Mouse (Mus musculus): Measurements from ENCODE around the gene Safb2.
"Not testable (repeated sequence)": the region's sequence is repeated elsewhere in the genome, so short reads cannot be mapped to it uniquely, and the experiment has no call there.

Gene Safb2

DNA sequence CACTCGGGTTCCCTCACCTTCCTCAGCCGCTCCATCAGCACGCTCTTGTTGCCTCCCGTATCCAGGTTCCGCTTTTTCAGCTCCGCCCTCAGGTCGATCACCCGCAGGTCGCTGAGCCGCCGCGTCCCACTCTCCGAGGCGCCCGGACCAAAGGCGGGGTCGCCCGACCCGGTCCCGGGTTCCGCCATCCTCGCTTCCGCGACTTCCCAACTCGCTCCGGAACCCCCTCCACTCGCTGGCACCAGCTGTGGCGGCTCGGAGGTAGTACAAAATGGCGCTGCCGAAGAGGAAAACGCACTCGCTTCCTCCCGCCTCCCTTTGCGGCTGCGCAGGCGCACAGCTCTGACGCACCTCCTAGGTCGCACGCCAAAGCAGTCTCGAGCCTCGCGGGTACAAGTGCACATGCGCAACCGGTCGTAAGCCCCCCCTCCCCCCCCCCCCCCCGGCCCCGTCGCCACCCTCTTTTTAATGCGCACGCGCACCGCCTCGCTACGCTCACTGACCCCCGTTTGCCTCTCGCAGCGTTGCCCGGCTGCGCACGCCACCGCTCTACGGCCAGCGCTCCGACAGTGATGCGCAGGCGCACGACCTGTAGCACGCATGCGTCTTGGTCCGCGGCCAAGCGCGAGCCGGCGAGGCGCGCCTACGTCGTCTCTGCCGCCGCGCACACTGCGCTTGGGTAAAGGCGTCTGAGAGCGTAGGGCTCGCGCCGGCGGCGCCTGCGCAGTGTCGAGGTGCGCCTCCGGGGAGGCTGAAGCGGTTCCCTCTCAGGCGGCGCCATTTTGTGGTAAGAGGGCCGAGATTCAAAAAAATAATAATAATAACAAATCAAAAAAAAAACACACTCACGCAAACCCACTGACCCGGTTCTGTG is at the start of gene Safb2, which contains the start of gene Safb:
Safb2 (minus strand) TSS at position 329 of the 874 bp plus-strand sequence.
Safb (plus strand) TSS at position 569 of the 874 bp plus-strand sequence.
- in situ Hi-C loops (cut with MboI, MseI), result loop anchor here (5.0 kb wide), 1 partner anchor 88 kb away; the partner anchor contains the start of gene Ranbp3

- in situ Hi-C loops (cut with MboI, MseI), result no loop called here
These were observed 49.6 kb upstream of the Safb2 start for GRCm38 (mm10) chr17:56634023-56634422.

GRCm38 (mm10) chr17:56631807-56632206 is 47.4 kb upstream of the Safb2 start:
- in situ Hi-C loops (cut with MboI, MseI), result no loop called here

DNA sequence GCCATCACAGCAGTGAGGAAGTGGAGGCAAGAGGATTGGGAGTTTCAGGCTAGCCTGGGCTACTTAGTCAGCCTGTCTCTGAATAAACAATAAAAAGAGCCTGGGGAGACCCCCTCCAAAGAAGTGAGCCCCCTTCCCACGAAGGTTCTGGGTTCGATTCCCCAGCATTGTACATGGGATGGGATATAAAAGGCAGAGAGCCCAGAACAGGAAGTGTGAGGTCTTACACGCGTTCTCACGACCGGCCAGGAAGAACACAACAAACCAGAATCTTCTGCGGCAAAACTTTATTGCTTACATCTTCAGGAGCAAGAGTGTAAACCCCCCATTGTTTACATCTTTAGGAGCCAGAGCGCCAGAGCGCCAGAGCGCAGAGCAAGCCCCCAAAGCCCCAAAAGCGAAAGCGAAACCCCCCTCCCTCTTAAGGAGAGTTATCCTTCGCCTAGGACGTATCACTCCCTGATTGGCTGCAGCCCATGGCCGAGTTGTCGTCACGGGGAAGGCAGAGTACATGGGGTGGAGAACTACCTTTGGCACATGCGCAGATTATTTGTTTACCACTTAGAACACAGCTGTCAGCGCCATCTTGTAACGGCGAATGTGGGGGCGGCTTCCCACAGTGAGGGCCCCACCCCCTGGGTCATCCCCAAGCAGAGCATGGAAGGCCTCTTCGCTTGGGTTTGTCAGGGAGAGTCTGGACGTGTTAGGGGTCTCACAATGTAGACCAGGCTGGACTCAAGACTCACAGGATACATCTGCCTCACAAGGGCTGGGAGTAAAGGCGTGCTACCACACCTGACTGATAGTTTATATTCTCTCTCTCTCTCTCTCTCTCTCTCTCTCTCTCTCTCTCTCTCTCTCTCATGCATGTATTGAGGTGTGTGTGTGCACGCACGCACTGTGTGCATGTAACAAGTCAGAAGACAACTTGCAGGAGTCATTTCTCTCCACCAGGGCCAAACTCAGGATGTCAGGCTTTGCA is 45.7 kb upstream of the Safb2 start:
- in situ Hi-C loops (cut with MboI, MseI), result not testable (repeated sequence)

DNA sequence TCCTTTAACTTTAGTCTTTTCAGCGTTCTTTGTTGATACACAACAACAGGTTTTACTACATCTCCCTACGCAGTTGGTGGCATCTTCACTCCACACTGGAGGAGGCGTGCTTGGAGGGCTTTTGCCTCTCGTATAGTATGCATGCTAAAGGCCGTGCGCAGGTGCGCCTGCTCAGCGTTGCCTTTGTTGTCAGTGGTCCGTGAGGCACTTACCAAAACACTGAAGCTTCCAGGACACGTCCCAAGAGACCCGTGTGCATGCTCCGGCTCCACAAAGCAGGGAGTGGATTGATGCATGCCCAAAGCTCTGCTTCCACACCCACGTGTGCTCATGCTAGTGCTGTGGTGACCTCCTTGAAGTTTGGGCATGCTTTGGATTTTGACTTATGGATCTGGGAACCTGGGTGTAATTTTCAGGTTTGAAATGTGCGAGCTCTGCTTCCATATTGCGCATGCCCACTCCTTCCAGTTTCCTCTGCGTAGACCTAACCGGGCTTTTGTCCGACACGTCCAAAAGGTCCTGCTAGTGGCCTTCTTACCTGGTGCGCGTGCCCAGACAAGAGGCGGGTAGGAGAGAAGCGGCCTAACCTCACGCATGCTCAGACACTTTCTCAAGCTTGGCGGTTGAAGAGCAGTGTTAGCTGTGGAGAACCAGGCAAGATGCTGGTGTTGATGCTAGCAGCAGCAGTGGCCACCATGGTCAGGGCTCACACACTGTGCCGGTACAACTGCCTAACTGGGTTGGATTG is 43.3 kb upstream of the Safb2 start, which contains the start of gene Catsperd:
Catsperd (plus strand) TSS at position 614 of the 748 bp plus-strand sequence.
- in situ Hi-C loops (cut with MboI, MseI), result no loop called here

GRCm38 (mm10) chr17:56626754-56627470 is 42.5 kb upstream of the Safb2 start, which contains the start of gene Lonp1:
Gene Lonp1 (minus strand): TSS chr17:56626887.
- in situ Hi-C loops (cut with MboI, MseI), result no loop called here

DNA sequence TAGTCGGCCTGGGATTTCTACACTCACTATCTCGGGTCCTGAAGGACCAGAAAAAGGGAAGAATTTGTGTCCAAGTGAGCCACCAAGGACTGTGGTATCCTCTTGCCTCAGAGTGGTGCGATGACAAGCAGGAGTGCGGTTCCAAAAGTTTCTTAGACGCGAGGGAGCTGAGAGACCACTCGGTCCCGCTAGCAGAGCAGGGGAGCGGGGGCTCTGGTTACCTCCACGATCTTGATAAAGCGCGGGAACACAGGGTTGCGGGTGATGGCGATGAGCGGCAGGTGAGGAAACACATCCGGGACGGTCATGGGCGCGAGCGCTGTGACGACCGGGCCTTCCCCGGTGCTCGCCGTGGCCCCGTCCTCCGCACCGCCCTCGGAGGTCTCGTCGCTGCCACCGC is 41.9 kb upstream of the Safb2 start:
- in situ Hi-C loops (cut with MboI, MseI), result no loop called here

DNA sequence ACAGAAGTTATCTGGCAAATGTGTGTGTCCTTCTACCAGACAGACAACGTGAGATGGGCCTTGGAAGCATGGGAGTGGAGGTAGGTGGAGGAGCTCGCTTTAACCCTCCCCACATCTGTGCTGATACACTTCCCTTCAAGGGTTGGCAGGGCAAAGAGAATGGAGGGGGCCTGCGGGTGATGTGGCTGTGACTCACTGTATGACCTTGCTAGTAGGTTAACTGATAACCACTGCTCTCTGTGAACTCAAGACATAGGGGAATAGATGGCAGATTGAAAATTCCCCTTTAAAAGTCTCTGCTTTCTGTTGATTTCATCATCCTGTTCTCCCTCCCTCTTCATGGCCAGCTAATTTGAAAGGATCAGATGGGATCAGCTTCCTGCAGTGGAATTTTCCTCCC is 41.1 kb upstream of the Safb2 start:
- in situ Hi-C loops (cut with MboI, MseI), result no loop called here

GRCm38 (mm10) chr17:56617628-56618027 is 33.2 kb upstream of the Safb2 start:
- in situ Hi-C loops (cut with MboI, MseI), result loop anchor here (5.0 kb wide), 1 partner anchor 50 kb away; no protein-coding TSS in a partner anchor

GRCm38 (mm10) chr17:56616725-56617124 is 32.3 kb upstream of the Safb2 start:
- in situ Hi-C loops (cut with MboI, MseI), result loop anchor here (5.0 kb wide), 1 partner anchor 51 kb away; no protein-coding TSS in a partner anchor

- in situ Hi-C loops (cut with MboI, MseI), result loop anchor here (5.0 kb wide), 1 partner anchor 52 kb away; no protein-coding TSS in a partner anchor
These were observed 31.4 kb upstream of the Safb2 start for GRCm38 (mm10) chr17:56615792-56616191.

DNA sequence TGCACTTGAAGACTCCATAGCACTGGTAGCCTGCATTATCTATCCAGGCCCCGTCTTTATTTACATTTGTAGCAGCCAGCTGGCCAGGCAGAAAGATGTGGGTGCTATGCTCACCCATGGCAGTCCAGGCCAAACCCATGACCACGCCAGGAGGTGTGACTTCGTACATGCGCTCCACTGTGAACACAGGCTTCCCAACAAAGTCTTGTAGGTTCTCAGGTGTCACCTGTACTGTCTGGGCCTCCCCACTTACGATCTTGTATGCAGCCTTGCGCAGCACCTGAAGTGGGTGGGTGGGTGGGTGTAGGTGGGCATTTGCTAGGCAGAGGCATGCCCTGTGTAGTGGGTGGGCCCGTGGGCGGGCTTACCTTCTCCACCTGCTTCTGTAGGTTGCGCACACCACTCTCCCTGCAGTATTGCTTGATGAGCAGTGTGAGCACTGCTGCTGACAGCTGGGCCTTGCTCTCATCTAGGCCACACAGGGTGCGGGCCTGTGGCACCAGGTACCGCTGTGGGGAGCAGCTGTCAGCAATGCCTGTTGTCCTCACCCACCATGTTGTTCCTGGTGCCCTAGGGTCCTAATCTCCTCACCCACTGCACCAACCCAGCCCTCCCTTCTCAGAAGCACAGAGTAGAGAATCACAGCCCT is 30.9 kb upstream of the Safb2 start:
- in situ Hi-C loops (cut with MboI, MseI), result loop anchor here (5.0 kb wide), 1 partner anchor 52 kb away; no protein-coding TSS in a partner anchor

- in situ Hi-C loops (cut with MboI, MseI), result loop anchor here (5.0 kb wide), 1 partner anchor 53 kb away; no protein-coding TSS in a partner anchor
These were observed 30.2 kb upstream of the Safb2 start for GRCm38 (mm10) chr17:56614391-56615135.

GRCm38 (mm10) chr17:56613893-56614292 is 29.5 kb upstream of the Safb2 start:
- in situ Hi-C loops (cut with MboI, MseI), result not testable (repeated sequence)

- in situ Hi-C loops (cut with MboI, MseI), result no loop called here
These were observed 29.0 kb upstream of the Safb2 start, which contains the start of gene Rpl36 for GRCm38 (mm10) chr17:56613236-56613844. Gene Rpl36 (plus strand): TSS chr17:56613416.

DNA sequence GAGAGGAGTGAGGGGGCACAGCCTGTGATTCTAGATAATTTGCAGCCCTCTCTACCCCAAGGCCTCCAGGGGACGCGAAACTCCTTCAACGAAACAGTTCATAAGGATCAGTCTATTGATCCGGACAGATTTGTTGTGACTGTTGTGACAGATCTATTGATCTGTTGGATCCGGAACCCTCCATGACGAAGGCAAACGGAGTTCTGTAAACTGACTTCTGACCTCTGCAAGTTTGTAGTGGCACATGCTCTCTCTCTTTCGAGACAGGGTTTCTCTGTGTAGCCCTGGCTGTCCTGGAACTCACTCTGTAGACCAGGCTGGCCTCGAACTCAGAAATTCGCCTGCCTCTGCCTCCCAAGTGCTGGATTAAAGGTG is 28.2 kb upstream of the Safb2 start:
- in situ Hi-C loops (cut with MboI, MseI), result not testable (repeated sequence)

- in situ Hi-C loops (cut with MboI, MseI), result no loop called here
These were observed 27.6 kb upstream of the Safb2 start for GRCm38 (mm10) chr17:56611861-56612564.

- in situ Hi-C loops (cut with MboI, MseI), result no loop called here
These were observed 26.9 kb upstream of the Safb2 start for GRCm38 (mm10) chr17:56611323-56611722.

Measured in T-helper 1 cell (primary cell).